Mouse (Mus musculus): Measurements from ENCODE around the gene Spo11.

DNA sequence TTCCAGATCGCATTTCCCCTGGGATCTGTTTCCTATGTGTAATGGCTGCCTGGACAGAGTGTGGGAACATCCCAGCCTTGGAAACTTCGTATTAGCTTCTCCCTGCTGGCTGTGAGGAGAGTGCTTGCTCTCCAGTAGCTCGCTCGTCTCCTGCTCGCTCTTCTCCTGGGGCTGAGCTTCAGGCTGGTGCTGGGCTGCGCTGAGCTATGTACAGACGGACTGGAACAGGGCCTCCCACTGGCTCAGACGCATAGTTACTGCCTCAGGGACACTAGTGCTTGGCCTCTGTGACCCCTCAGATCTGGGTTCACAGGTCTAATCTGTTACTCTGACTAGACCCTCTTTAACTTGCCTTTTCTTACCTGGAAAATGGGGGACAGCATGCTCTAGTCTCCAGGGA, 46.9 kb downstream of the Spo11 start:
- no peak for TF ChIP-seq CTCF (IDR thresholded peaks at IDR 0.05; ENCODE audit: low read depth, low read length)
- no peak for TF ChIP-seq POLR2A (IDR thresholded peaks at IDR 0.05; ENCODE audit: borderline replicate concordance, low read depth, low read length)
